Mouse (Mus musculus): ENCODE measurements around the gene Cyp24a1. TPM values are rescaled to one million over a fixed set of nuclear protein-coding genes. Genes with fewer than 3 reads are reported as not detected.

Gene Cyp24a1
- not detected in 2 replicates for total RNA-seq (2017)

- ATAC-seq (ENCODE audit: extremely low read depth, insufficient number of reproducible peaks, low FRiP score, poor library complexity, severe bottlenecking) = no peak
Observed at GRCm38 (mm10) chr2:170497091-170497566, at the start of gene Cyp24a1. Gene Cyp24a1, minus strand, starts transcription at chr2:170497145.

- ATAC-seq (ENCODE audit: extremely low read depth, insufficient number of reproducible peaks, low FRiP score, poor library complexity, severe bottlenecking) = no peak
Observed at GRCm38 (mm10) chr2:170545745-170546144, 48.8 kb upstream of the Cyp24a1 start.

- ATAC-seq (ENCODE audit: extremely low read depth, insufficient number of reproducible peaks, low FRiP score, poor library complexity, severe bottlenecking) = no peak
Observed at GRCm38 (mm10) chr2:170544950-170545349, 48.0 kb upstream of the Cyp24a1 start.

- no peak for ATAC-seq (ENCODE audit: extremely low read depth, insufficient number of reproducible peaks, low FRiP score, poor library complexity, severe bottlenecking)
Observed at GRCm38 (mm10) chr2:170544159-170544558, 47.2 kb upstream of the Cyp24a1 start.

GRCm38 (mm10) chr2:170543625-170544024, 46.7 kb upstream of the Cyp24a1 start:
- ATAC-seq (ENCODE audit: extremely low read depth, insufficient number of reproducible peaks, low FRiP score, poor library complexity, severe bottlenecking) = no peak

- no peak for ATAC-seq (ENCODE audit: extremely low read depth, insufficient number of reproducible peaks, low FRiP score, poor library complexity, severe bottlenecking)
Observed at GRCm38 (mm10) chr2:170539211-170539610, 42.3 kb upstream of the Cyp24a1 start.

GRCm38 (mm10) chr2:170535841-170536240, 38.9 kb upstream of the Cyp24a1 start:
- no peak for ATAC-seq (ENCODE audit: extremely low read depth, insufficient number of reproducible peaks, low FRiP score, poor library complexity, severe bottlenecking)

- no peak for ATAC-seq (ENCODE audit: extremely low read depth, insufficient number of reproducible peaks, low FRiP score, poor library complexity, severe bottlenecking)
Observed at GRCm38 (mm10) chr2:170534803-170535174, 37.8 kb upstream of the Cyp24a1 start.

GRCm38 (mm10) chr2:170534116-170534802, 37.3 kb upstream of the Cyp24a1 start:
- ATAC-seq (ENCODE audit: extremely low read depth, insufficient number of reproducible peaks, low FRiP score, poor library complexity, severe bottlenecking) = no peak

GRCm38 (mm10) chr2:170530256-170530655, 33.3 kb upstream of the Cyp24a1 start:
- no peak for ATAC-seq (ENCODE audit: extremely low read depth, insufficient number of reproducible peaks, low FRiP score, poor library complexity, severe bottlenecking)

- no peak for ATAC-seq (ENCODE audit: extremely low read depth, insufficient number of reproducible peaks, low FRiP score, poor library complexity, severe bottlenecking)
Observed at GRCm38 (mm10) chr2:170529766-170530165, 32.8 kb upstream of the Cyp24a1 start.

GRCm38 (mm10) chr2:170528061-170528460, 31.1 kb upstream of the Cyp24a1 start:
- no peak for ATAC-seq (ENCODE audit: extremely low read depth, insufficient number of reproducible peaks, low FRiP score, poor library complexity, severe bottlenecking)

GRCm38 (mm10) chr2:170526513-170526912, 29.6 kb upstream of the Cyp24a1 start:
- ATAC-seq (ENCODE audit: extremely low read depth, insufficient number of reproducible peaks, low FRiP score, poor library complexity, severe bottlenecking) = no peak

- no peak for ATAC-seq (ENCODE audit: extremely low read depth, insufficient number of reproducible peaks, low FRiP score, poor library complexity, severe bottlenecking)
Observed at GRCm38 (mm10) chr2:170520321-170520971, 23.5 kb upstream of the Cyp24a1 start.

- ATAC-seq (ENCODE audit: extremely low read depth, insufficient number of reproducible peaks, low FRiP score, poor library complexity, severe bottlenecking) = no peak
Observed at GRCm38 (mm10) chr2:170513756-170514155, 16.8 kb upstream of the Cyp24a1 start.

GRCm38 (mm10) chr2:170511073-170511891, 14.3 kb upstream of the Cyp24a1 start:
- ATAC-seq (ENCODE audit: extremely low read depth, insufficient number of reproducible peaks, low FRiP score, poor library complexity, severe bottlenecking) = peak; percentile 89

- ATAC-seq (ENCODE audit: extremely low read depth, insufficient number of reproducible peaks, low FRiP score, poor library complexity, severe bottlenecking) = peak; percentile 35; the same call in 1 of the 2 replicates
Observed at GRCm38 (mm10) chr2:170508821-170509220, 11.9 kb upstream of the Cyp24a1 start.

GRCm38 (mm10) chr2:170507734-170508133, 10.8 kb upstream of the Cyp24a1 start:
- peak; percentile 48 for ATAC-seq (ENCODE audit: extremely low read depth, insufficient number of reproducible peaks, low FRiP score, poor library complexity, severe bottlenecking)

GRCm38 (mm10) chr2:170503983-170504382, 7.0 kb upstream of the Cyp24a1 start:
- no peak for ATAC-seq (ENCODE audit: extremely low read depth, insufficient number of reproducible peaks, low FRiP score, poor library complexity, severe bottlenecking)

- ATAC-seq (ENCODE audit: extremely low read depth, insufficient number of reproducible peaks, low FRiP score, poor library complexity, severe bottlenecking) = no peak
Observed at GRCm38 (mm10) chr2:170503343-170503742, 6.4 kb upstream of the Cyp24a1 start.

Measured in neutrophil, adult 5-6 weeks (primary cell).